Mouse (Mus musculus) telencephalon, adult 2 months (tissue): ENCODE measurements around the gene Phf14.
"Not testable (repeated sequence)": the region's sequence is repeated elsewhere in the genome, so short reads cannot be mapped to it uniquely, and the experiment has no call there.

Experiments used
- DNase-seq: peaks from one replicate; pipeline ENCODE4 v3.0.0-alpha.2; 2011; ENCODE audit warnings: low read depth, low spot score

The Phf14 gene

GRCm38 (mm10) chr6:11907269-11908032 lies at the start of gene Phf14, which contains the start of gene Ndufa4:
Gene Phf14 (plus strand): TSS chr6:11907809.
Gene Ndufa4 (minus strand): TSS chr6:11907497.
- peak; percentile 90 for DNase-seq

- not testable (repeated sequence) for DNase-seq
These were observed 32.2 kb upstream of the Phf14 start for GRCm38 (mm10) chr6:11875364-11875763.

DNA sequence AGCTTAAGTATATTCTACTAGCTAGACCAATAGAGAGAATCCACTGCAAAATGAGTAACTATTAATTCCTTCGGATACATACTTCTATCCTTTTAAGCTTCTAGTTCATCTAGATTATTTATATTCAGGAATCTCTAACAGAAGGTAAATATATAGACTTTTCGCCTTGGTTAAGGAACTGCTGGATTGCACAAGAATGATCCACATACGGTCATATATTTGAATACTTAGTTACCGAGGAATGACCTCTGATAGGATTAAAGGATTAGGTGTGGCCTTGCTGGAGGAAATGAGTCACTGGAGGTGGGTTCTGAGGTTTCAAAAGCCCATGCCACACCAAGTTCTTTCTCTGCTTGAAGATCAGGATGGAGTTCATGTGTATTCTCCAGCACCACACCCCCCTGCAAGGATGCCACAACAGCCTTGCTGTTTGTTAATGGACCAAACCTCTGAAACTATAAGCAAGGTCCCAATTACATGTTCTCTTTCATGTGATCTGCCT lies 6.7 kb upstream of the Phf14 start:
- DNase-seq = no peak

DNA sequence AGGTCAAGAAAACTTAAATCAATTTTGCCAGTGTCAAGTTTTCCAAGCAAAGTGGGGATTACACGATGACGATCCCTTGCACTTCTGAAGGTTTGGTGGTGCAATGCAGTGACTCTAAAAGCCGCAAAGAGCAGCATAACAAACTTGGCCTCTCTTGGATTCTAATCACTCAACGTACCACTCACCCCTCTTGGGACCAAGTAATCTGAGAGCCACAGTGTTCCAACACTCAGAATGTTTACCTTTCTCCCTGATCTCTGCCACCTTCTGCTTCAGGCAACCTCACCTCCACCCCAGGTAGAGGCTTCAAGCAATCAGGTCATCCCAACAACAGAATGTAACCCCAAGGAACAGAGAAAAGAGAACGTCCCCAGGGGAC lies 730 bp upstream of the Phf14 start:
- no peak for DNase-seq

- no peak for DNase-seq
These were observed 561 bp downstream of the Phf14 start for GRCm38 (mm10) chr6:11908170-11908569.

GRCm38 (mm10) chr6:11925496-11926041 lies 18.0 kb downstream of the Phf14 start:
- DNase-seq = peak; percentile 89

- DNase-seq = no peak
These were observed 18.5 kb downstream of the Phf14 start for GRCm38 (mm10) chr6:11926082-11926595.

- DNase-seq = no peak
These were observed 19.9 kb downstream of the Phf14 start for GRCm38 (mm10) chr6:11927485-11927884.

DNA sequence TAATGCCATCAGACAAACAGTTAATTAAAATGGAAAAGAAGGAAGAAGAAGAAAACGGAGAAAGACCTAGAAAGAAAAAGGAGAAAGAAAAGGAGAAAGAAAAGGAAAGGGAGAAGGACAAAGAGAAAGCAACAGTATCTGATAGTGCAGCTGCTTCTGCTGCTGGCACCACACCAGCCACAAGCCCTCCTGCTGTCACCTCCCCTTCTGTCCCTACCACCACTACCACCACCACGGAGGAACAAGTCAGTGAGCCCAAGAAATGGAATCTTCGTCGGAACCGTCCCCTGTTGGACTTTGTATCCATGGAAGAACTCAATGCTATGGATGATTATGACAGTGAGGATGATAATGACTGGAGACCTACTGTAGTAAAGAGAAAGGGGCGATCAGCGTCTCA lies 25.8 kb downstream of the Phf14 start:
- DNase-seq = no peak

DNA sequence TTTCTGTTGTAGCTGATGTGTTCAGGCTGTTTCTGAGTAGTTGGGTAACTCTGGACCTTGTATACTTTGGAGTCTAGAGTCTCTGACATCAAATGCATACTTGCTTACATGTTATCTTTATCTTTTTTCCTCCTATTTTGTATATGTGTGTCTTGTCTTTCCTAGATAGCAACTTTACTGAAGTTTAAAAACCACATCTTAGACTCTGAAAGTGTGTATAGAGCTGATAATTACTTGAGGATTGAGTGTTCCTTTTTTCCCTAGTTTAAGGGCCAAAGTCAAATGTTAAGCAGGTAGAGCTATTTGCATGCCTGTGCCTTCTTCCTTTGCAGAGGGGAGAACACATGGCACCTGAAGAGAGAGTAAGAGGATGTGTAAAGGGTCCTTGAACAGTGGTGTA lies 33.3 kb downstream of the Phf14 start:
- DNase-seq = no peak

GRCm38 (mm10) chr6:11942089-11942488 lies 34.5 kb downstream of the Phf14 start:
- no peak for DNase-seq

DNA sequence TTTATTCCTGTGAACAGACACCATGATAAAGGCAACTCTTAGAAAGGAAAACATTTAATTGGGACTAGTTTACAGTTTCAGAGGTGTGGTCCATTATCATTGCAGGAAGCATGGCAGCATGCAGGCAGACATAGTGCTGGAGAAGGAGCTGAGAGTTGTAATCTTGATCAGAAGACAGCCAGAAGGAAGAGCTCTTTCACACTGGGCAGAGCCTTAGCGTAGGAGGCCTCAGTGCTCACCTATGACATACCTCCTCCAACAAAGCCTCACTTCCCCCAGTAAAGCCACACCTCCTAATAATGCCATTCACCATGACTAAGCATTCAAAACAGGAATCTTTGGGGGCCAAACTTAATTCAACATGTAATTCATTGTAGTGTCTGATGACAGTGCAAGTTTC lies 40.5 kb downstream of the Phf14 start:
- DNase-seq = no peak

GRCm38 (mm10) chr6:11960172-11960571 lies 52.6 kb downstream of the Phf14 start:
- DNase-seq = no peak

GRCm38 (mm10) chr6:11993782-11994181 lies 86.2 kb downstream of the Phf14 start:
- no peak for DNase-seq

- no peak for DNase-seq
These were observed 91.0 kb downstream of the Phf14 start for GRCm38 (mm10) chr6:11998576-11998975.

DNA sequence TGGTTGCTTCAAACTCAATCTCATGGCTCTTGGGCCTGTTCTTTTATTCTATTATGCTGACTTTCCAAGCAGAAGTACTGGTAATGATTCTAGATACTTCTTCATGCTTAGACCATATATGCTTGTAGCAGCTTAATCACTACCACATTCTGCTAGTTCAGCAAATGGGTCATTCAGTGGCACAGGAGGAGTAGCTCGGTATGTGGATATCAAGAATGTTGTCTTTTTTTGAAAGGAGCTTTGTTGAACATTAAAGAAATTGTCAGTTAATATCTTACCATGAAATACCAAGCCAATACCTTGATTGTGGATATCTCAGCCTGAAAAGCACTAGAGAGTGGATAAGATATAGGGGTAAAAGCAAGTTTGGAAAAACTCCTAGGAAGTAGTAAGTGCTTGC lies 91.9 kb downstream of the Phf14 start:
- DNase-seq = no peak

DNA sequence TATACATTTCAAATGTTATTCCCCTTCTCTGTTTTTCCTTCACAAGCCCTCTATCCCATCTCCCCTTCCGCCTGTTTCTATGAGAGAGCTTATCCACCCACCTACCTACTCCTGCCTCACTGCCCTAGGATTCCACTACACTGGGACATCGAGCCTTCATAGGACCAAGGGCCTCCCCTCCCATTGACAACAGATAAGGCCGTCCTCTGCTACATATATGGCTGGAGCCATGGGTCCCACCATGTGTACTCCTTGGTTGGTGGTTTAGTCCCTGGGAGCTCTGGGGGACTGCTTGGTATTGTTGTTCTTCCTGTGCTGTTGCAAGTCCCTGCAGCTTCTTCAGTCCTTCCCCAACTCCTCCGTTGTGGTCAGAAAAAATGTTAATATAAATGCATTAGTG lies 97.8 kb downstream of the Phf14 start:
- DNase-seq = no peak

- no peak for DNase-seq
These were observed 98.4 kb downstream of the Phf14 start for GRCm38 (mm10) chr6:12006001-12006400.

- DNase-seq = no peak
These were observed 104.5 kb downstream of the Phf14 start for GRCm38 (mm10) chr6:12012103-12012502.

DNA sequence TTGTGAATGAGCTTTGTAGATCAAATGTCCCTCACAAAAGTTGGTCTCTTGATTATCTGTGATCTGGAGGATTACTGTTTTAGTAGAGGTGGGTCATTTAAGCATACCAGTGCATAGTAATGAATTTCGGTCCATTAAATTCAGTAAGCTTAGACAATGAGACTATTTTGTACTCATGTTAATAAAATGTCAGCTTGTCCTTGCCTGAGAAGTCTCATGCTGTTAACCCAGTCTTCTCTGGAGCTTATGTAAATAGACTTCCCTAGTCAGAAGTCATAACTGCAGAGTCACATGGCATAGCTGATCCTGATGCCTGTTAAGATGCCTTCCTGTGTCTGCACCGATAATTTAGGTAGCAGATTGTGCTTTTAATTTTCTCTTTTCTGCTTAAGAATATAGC lies 106.4 kb downstream of the Phf14 start:
- DNase-seq = no peak

GRCm38 (mm10) chr6:12014733-12015132 lies 107.1 kb downstream of the Phf14 start:
- DNase-seq = no peak

DNA sequence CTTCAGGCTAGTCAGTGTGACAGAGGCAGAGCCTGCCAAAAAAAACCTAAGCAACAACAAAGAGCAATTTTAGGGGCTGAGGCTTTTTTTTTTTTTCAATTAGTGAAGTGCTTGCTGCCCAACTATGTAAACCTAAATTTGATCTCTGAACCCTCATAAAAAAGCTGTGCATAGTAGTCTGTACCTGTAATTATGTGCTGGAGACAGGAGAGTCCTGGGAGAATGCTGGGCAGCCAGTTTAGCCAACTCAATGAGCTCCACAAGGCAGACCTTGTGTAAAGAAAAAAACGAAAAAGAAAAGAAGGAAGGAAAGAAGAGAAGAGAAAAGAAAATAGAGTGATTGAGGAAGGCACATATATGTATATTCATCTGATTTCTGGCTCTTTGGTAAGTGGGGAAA lies 112.1 kb downstream of the Phf14 start:
- DNase-seq = no peak

DNA sequence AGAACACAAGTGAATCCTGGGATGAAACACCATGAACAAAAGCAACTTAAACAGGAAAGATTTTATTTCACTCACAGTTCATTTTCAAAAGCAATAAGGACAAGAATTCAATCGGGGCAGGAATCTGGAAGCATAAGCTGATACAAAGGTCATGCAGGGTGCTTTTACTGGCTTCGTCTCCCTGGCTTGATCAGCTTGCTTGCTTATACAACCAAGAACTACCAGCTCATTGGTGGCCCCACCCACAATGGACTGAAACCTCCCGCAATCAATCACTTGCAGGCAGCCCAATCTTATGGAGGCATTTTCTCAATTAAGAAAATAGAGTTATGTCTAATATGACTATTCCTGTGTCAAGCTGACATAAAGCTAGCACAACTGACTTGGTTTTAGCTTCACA lies 112.5 kb downstream of the Phf14 start:
- DNase-seq = no peak
